Mouse (Mus musculus) lung, adult 2 months (tissue): ENCODE results near the gene Rgs7bp.

ENCODE experiments used
- CTCF ChIP-seq: fragments of 200-500 bp; IDR thresholded peaks from 2 replicates; pipeline ENCODE4 v1.5.1; 2011; ENCODE audit warnings: mild to moderate bottlenecking, low read length, control low read depth; ENCODE audit not compliant: insufficient read depth
- POLR2A ChIP-seq: fragments of 200-500 bp; IDR thresholded peaks from 2 replicates; pipeline ENCODE4 v1.6.1; 2011; ENCODE audit warnings: low read depth, mild to moderate bottlenecking, control low read depth, low read length, borderline replicate concordance; ENCODE audit errors: extremely low read depth

GRCm38 (mm10) chr13:104937759-104938158, 117.0 kb downstream of the Rgs7bp start:
- no peak for TF ChIP-seq CTCF
- no peak for TF ChIP-seq POLR2A
